Mouse (Mus musculus): Measurements from ENCODE around the gene Tap1.

GRCm38 (mm10) chr17:34142456-34143010, 44.8 kb upstream of the Tap1 start:
- no peak for TF ChIP-seq POLR2A (IDR thresholded peaks at IDR 0.05; ENCODE audit: insufficient read length, low read depth)
- no peak for TF ChIP-seq CEBPB (IDR thresholded peaks at IDR 0.05; ENCODE audit: insufficient read depth, poor library complexity, severe bottlenecking)
- no peak for TF ChIP-seq TCF12 (IDR thresholded peaks at IDR 0.05; ENCODE audit: insufficient read depth, poor library complexity, severe bottlenecking)
- TF ChIP-seq USF1 (IDR thresholded peaks at IDR 0.05; ENCODE audit: low read depth), result no peak
- no peak for TF ChIP-seq MAX (IDR thresholded peaks at IDR 0.05; ENCODE audit: low read depth)
- no peak for TF ChIP-seq TCF3 (IDR thresholded peaks at IDR 0.05; ENCODE audit: insufficient read length, low read depth)
- TF ChIP-seq E2F4 (IDR thresholded peaks at IDR 0.05; ENCODE audit: insufficient read depth), result no peak
